Mouse (Mus musculus) liver, embryonic 13.5 days (tissue): ENCODE measurements at regions not wholly inside any gene's neighbourhood (a gene's known extent, or its start where the extent isn't known, plus 50 kb on each side); places are given as distances from the start of the nearest gene placed in this dataset.

Experiments
- ATAC-seq: fragments of 200-750 bp; cut with Nextera tagmentation; 2 replicates; pipeline ENCODE4 v1.8.0; 2017; ENCODE audit warnings: low read depth, mild to moderate bottlenecking, moderate number of reproducible peaks, moderate library complexity
- DNase-seq: peaks from one replicate; pipeline ENCODE4 v3.0.0; 2022
- H3K27ac ChIP-seq: fragments of 300-500 bp; sonication (generic); 2 replicates; pipeline ENCODE4 v1.5.1; 2015; ENCODE audit warnings: moderate library complexity, mild to moderate bottlenecking, inconsistent platforms
- H3K27me3 ChIP-seq: fragments of 300-500 bp; sonication (generic); 2 replicates; pipeline ENCODE4 v1.6.1; 2015; ENCODE audit warnings: mild to moderate bottlenecking, inconsistent platforms
- H3K36me3 ChIP-seq: fragments of 300-500 bp; sonication (generic); 2 replicates; pipeline ENCODE4 v1.6.1; 2015; ENCODE audit warnings: mild to moderate bottlenecking, inconsistent platforms
- H3K4me1 ChIP-seq: fragments of 300-500 bp; sonication (generic); replicated peaks from 2 replicates; pipeline ENCODE4 v1.6.1; 2015; ENCODE audit warnings: inconsistent platforms
- H3K4me2 ChIP-seq: fragments of 300-500 bp; sonication (generic); 2 replicates; pipeline ENCODE4 v1.6.1; 2015; ENCODE audit warnings: inconsistent platforms, mild to moderate bottlenecking, moderate library complexity
- H3K4me3 ChIP-seq: fragments of 300-500 bp; sonication (generic); replicated peaks from 2 replicates; pipeline ENCODE4 v1.5.1; 2015; ENCODE audit warnings: mild to moderate bottlenecking, inconsistent platforms
- H3K9ac ChIP-seq: fragments of 300-500 bp; sonication (generic); 2 replicates; pipeline ENCODE4 v1.6.1; 2015; ENCODE audit warnings: mild to moderate bottlenecking, inconsistent platforms
- H3K9me3 ChIP-seq: fragments of 300-500 bp; sonication (generic); replicated peaks from 2 replicates; pipeline ENCODE4 v1.6.1; 2016; ENCODE audit warnings: inconsistent platforms
- whole genome bisulfite sequencing: fragments of 180-500 bp; shearing (Covaris S2); methylation state at CpG from one replicate; pipeline ENCODE4 v1.1.7; 2015; ENCODE audit not compliant: insufficient replicate concordance; 5-methylcytosine and 5-hydroxymethylcytosine counted together

DNA sequence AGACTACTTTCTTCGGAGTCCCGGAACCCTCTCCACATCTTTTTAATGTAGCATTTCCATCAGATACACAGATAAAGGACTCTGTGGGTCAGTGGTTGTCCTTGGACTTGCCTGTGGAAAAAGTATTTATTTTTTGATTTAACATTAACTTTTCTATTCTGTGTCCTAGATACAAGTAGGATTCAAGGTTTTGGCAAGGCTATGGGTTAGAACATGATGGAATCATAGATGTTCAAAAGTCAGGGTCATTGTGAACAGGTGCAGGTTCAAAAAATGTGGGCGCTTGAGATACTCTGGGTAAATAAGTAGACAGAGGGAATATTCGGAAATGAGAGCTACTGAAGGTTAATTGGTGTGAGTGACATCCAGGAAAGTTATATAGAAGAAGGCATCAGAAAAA is 347.7 kb downstream of the Cypt12 start:
- Histone ChIP-seq H3K36me3 (no peaks in the 10 kb centered on the region), H3K4me2 (no peak overlapping the region), H3K9me3 (no peaks in the 10 kb centered on the region), H3K4me3 (no peak overlapping the region), H3K9ac (no peak overlapping the region), H3K4me1 (no peaks in the 10 kb centered on the region), H3K27me3 (no peaks in the 10 kb centered on the region), H3K27ac (no peak overlapping the region)
- DNase-seq (no peak), ATAC-seq (no peak)
- 74% methylated on average over 4 of the region's 4 CpGs for whole genome bisulfite sequencing

DNA sequence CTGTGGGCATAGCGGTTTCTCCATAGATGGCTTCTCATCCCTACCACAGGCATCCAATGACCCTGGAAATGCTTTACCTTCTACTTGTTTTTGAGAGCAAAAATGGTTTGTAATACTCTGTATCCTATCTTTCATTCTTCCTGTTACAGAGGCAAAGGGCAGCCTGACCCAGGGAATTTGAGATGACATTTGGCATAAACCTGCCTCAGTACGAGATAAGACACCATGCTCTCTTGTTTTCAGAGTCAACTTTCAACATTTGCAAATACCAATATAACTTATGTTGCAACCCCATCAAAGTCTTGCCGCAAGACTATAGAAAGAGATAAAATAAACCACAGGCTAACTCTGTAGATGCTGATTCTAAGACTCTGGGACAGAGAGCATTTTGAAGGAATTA is 350.5 kb downstream of the Cypt12 start:
- WGBS: 55% methylated on average over 3 of the region's 3 CpGs
- Histone ChIP-seq H3K9me3 (no peaks in the 10 kb centered on the region), H3K36me3 (no peaks in the 10 kb centered on the region), H3K27ac (no peak overlapping the region), H3K4me1 (no peaks in the 10 kb centered on the region), H3K27me3 (no peaks in the 10 kb centered on the region), H3K9ac (no peak overlapping the region), H3K4me3 (no peak overlapping the region), H3K4me2 (no peak overlapping the region)
- ATAC-seq: no peak
- DNase-seq: no peak

DNA sequence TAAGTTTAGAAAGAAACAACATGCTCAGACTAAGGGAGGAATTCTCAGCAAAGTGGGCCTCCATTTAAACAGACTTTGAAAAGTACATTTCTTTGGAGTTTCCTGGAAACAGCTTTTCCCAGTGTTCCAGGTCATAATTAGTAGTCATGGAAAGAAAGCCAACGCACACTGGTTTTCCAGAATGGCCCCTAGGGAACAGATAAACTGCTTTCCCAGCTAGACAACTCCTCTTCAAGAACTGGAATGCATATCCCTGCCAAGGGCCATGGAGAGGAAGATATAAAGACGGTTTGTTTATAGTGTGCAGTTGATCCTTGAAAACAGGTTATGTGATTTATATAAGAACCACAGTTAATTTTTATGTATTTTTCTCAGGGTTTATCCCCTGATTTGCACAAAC is 351.3 kb downstream of the Cypt12 start:
- 60% methylated on average over 2 of the region's 2 CpGs for WGBS
- no peak overlapping the region for H3K27ac ChIP-seq
- no peak overlapping the region for H3K4me3 ChIP-seq
- ATAC-seq (no peak), DNase-seq (no peak)
- no peaks in the 10 kb centered on the region for H3K36me3 ChIP-seq
- no peaks in the 10 kb centered on the region for H3K4me1 ChIP-seq
- no peaks in the 10 kb centered on the region for H3K27me3 ChIP-seq
- H3K9me3 ChIP-seq: no peaks in the 10 kb centered on the region
- no peak overlapping the region for H3K4me2 ChIP-seq
- no peak overlapping the region for H3K9ac ChIP-seq

DNA sequence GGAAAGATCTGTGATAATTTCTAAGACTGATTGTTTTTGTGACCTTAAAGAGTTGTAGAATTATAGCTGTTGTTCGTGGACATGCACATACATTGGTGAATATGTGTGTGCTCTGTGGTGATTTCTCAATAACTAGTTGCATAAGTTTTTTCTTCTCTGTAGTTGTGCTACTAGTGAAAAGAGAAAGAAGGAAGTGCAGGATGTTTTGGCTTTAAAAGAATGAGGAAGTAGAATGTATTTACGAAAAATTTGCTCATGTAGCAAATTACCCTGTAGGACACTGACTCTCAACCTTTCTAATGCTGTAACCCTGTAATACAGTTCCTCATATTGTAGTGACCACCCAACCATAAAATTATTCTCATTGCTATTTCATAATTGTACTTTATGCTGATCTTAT is 371.2 kb downstream of the Cypt12 start:
- Histone ChIP-seq H3K9me3 (no peaks in the 10 kb centered on the region), H3K4me3 (no peak overlapping the region), H3K4me2 (no peak overlapping the region), H3K36me3 (no peaks in the 10 kb centered on the region), H3K4me1 (no peaks in the 10 kb centered on the region), H3K27me3 (no peaks in the 10 kb centered on the region), H3K9ac (no peak overlapping the region), H3K27ac (no peak overlapping the region)
- 23% methylated on average over 2 of the region's 2 CpGs for WGBS
- ATAC-seq (no peak), DNase-seq (no peak)

DNA sequence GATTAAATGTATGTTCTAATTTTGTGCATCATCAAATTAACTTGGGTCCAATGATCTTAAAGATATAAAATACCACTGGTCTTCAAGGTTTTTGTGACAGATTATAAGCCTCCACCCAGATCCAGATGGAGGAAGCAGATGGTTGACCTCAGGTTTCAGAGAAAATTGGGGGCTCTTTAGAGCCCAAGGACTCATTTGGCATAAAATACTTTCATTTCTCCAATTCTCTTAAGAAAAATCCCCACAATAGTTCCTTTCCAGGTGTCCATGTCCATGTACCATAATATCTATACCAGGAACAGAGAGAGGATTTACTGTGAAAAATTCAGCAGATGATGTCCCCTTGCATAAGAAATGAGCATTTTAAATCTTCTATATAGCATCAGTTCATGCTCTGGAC is 385.0 kb downstream of the Cypt12 start:
- no peak overlapping the region for H3K27ac ChIP-seq
- no peak overlapping the region for H3K4me2 ChIP-seq
- no peaks in the 10 kb centered on the region for H3K27me3 ChIP-seq
- H3K36me3 ChIP-seq: no peaks in the 10 kb centered on the region
- no peak overlapping the region for H3K9ac ChIP-seq
- no peaks in the 10 kb centered on the region for H3K9me3 ChIP-seq
- ATAC-seq (no peak), DNase-seq (no peak)
- H3K4me1 ChIP-seq: no peaks in the 10 kb centered on the region
- H3K4me3 ChIP-seq: no peak overlapping the region

DNA sequence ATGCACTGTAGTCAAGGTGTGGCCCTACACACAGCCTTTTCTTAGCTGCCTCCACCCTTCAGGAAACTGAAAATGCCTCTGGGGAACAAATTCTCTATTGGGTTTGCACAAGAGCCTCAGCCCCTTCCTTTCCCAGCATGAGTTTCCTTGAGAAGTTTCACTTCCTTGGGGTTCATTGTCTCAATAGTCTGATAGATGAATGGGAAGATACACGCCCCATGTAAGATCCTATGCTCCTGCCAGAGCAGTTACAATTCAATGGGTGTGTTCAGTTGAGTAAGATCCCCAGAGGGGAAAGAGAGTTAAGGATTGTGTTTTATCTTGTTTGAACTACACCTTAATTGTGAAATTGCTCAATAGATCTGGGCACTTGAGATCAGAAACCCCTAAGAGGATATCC is 391.0 kb downstream of the Cypt12 start:
- ATAC-seq (no peak), DNase-seq (no peak)
- no peak overlapping the region for H3K4me3 ChIP-seq
- no peak overlapping the region for H3K27ac ChIP-seq
- H3K36me3 ChIP-seq: no peaks in the 10 kb centered on the region
- no peaks in the 10 kb centered on the region for H3K27me3 ChIP-seq
- no peaks in the 10 kb centered on the region for H3K9me3 ChIP-seq
- H3K4me2 ChIP-seq: no peak overlapping the region
- H3K9ac ChIP-seq: no peak overlapping the region
- 56% methylated on average over 1 of the region's 1 CpGs for WGBS
- no peaks in the 10 kb centered on the region for H3K4me1 ChIP-seq

DNA sequence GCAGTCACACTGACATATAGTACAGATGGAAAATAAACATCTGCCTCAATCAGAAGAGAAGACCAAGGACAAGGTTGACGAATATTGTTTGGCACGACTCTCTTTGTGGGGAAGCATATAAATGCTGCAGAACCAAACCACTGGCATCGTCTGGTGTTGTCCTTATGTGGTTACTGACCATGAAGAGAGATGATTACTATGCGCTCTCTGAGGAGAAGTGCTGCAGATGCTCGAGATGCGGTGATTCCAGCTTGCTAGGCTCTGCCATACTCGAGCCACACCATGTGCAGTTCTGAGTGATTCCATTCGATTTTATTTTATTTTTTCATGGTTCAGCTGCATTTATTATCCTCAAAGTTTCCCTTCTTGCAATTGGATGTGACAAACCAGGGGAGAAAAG is 393.5 kb downstream of the Cypt12 start:
- 63% methylated on average over 8 of the region's 8 CpGs for WGBS
- no peak overlapping the region for H3K4me3 ChIP-seq
- no peak overlapping the region for H3K9ac ChIP-seq
- no peaks in the 10 kb centered on the region for H3K9me3 ChIP-seq
- no peaks in the 10 kb centered on the region for H3K4me1 ChIP-seq
- ATAC-seq: no peak
- H3K36me3 ChIP-seq: no peaks in the 10 kb centered on the region
- no peak overlapping the region for H3K27ac ChIP-seq
- DNase-seq: no peak
- no peak overlapping the region for H3K4me2 ChIP-seq
- H3K27me3 ChIP-seq: no peaks in the 10 kb centered on the region

DNA sequence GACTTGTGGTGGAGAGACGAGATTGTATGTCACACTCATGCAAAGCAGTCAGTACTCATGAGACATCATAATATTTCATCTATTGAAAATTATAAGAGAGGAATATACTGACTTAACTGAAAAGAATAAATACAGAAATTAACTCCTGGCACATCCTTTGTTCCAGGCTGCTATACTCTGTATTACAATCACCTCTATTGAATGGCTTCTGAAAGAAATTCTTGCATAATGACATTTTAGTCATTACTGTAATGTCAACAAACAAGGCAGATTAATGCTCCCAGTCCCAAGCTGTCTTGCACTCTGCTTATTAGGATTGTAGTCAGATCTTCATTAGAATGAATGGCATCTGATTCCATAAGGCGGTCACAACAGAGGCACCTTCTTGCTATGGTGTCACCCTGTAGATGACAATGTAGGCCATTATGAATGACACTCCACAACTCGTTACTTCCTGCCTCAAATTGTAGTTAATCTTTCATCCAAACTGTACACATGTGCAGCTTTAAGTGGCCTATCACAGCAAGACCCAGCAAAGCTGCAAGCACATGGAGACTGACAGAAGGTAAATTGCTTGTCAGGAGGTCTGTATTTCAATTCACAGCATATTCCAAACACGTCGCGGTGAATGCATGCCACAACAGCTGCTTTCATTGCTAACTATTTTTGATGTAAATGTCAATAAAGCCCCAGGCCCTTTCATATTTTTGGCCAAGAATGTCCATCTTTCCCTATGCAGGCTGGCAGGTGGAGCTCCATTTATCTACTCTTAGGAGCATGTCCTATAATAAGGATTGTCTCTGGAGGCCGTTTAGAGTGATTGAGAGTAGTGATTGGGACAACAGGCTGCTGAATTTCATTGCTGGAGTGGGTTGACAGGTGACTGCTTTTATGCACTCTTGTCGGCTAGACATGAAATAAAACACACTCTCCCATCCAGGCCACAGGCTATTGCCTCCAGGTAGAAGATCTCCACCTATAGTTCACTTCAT is 430.1 kb downstream of the Cypt12 start:
- ATAC-seq: no peak

DNA sequence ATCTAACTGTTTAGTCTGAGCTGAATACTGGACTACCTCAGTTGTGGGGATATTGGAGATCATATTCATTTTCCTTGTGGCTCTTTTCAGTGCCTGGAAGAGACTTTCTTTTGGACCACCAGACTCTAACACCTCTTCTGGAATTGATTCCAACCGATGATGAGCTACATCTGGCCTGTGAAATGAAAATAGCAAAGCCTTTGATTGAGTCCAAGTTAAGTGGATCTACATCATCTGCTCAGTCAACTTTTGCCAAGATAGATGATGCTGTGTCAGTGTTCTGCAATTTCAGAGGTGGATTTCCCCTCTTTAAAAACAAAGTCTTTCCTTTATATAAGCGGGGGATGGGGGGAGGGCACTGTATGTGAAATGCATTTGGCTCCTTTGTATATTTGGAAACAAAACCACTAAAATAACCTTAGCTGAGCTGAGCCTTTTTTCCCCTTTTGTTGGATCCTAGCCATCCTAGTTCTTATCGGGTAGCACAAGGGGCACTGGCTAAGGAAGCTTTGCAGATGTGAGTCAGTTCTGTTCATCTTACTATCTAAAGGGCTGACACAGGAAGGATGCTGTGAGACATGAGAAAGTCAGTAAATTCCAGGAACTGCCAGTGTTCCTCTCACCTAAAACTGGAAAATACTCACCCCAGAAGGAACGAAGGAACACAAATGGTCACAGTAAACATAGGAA is 473.8 kb downstream of the Cypt12 start:
- 55% methylated on average over 4 of the region's 4 CpGs for WGBS
- no peak for ATAC-seq
- Histone ChIP-seq H3K36me3 (no peaks in the 10 kb centered on the region), H3K9me3 (no peaks in the 10 kb centered on the region), H3K4me2 (no peak overlapping the region), H3K9ac (no peak overlapping the region), H3K4me3 (no peak overlapping the region), H3K27ac (no peak overlapping the region), H3K27me3 (no peaks in the 10 kb centered on the region), H3K4me1 (no peaks in the 10 kb centered on the region)
- DNase-seq: no peak

More for the DNA sequence above, 430.1 kb downstream of the Cypt12 start:
- H3K27me3 ChIP-seq: no peaks in the 10 kb centered on the region
- WGBS: 65% methylated on average over 8 of the region's 8 CpGs
- no peak overlapping the region for H3K4me3 ChIP-seq
- DNase-seq: no peak
- no peaks in the 10 kb centered on the region for H3K36me3 ChIP-seq
- no peak overlapping the region for H3K4me2 ChIP-seq
- no peak overlapping the region for H3K9ac ChIP-seq
- no peaks in the 10 kb centered on the region for H3K9me3 ChIP-seq
- H3K27ac ChIP-seq: no peak overlapping the region
- no peaks in the 10 kb centered on the region for H3K4me1 ChIP-seq

DNA sequence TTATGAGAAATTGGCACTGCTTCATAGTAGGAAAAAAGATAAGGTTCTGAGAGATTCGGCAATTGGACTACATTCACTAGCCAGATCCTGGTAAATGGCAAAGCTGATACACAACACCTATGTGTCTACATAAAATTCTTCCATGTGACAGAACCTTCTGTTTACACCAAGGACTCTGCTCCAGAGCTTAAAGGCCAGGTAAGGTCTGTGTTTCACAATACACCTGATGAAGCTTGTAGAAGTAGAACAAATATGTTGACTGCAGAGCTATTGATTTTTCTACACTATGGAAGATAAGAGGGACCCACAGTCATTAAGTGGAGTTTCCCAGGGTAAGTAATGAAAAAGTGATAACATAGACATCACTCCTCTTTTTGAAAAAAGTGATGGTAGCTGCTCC is 480.7 kb downstream of the Cypt12 start:
- H3K4me3 ChIP-seq: no peak overlapping the region
- H3K9me3 ChIP-seq: no peaks in the 10 kb centered on the region
- H3K4me2 ChIP-seq: no peak overlapping the region
- H3K36me3 ChIP-seq: no peaks in the 10 kb centered on the region
- no peak for DNase-seq
- no peak overlapping the region for H3K9ac ChIP-seq
- ATAC-seq: peak; percentile 65; the same call in 1 of the 2 replicates
- H3K4me1 ChIP-seq: no peaks in the 10 kb centered on the region
- H3K27me3 ChIP-seq: no peaks in the 10 kb centered on the region
- 65% methylated on average over 1 of the region's 1 CpGs for WGBS
- H3K27ac ChIP-seq: no peak overlapping the region

DNA sequence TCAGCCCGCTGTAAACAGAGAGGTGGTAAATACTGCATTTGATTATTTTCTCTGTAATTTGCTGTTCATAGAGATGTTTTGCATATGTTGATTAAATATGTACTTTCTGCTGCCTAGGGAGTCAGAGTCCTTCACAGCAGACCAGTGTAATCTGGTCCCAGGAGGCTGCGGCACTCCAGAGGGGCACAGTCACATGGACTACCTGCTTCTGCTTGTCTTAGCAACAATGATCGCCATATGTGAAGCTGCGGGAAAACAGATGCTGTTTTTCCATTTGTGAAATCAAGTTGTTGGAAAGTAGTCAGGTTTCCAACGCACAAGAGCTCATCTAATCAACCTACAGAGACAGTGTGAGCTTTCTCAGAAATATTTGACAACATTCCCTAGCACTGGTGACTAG is 490.6 kb downstream of the Cypt12 start:
- Histone ChIP-seq H3K9ac (no peak overlapping the region), H3K4me2 (no peak overlapping the region), H3K9me3 (no peaks in the 10 kb centered on the region), H3K27me3 (no peaks in the 10 kb centered on the region), H3K27ac (no peak overlapping the region), H3K36me3 (no peaks in the 10 kb centered on the region), H3K4me3 (no peak overlapping the region), H3K4me1 (no peaks in the 10 kb centered on the region)
- 54% methylated on average over 5 of the region's 5 CpGs for WGBS
- DNase-seq: no peak
- no peak for ATAC-seq
